Mouse (Mus musculus): Measurements from ENCODE around the gene Hist1h2ah. TPM values are rescaled to one million over a fixed set of nuclear protein-coding genes. Genes with fewer than 3 reads are reported as not detected.
"Not testable (repeated sequence)": the region's sequence is repeated elsewhere in the genome, so short reads cannot be mapped to it uniquely, and the experiment has no call there.

Hist1h2ah gene
- polyA plus RNA-seq, 1 experiment from 2014 or later: 1.7 TPM

- peak overlapping the region; percentile 67 for H3K9ac ChIP-seq
- no peaks in the 10 kb centered on the region for H3K27me3 ChIP-seq
- H3K4me3 ChIP-seq: peak overlapping the region; percentile 39
- peaks cover 29% of the 10 kb centered on the region for H3K4me1 ChIP-seq (replicated peaks)
- WGBS: 1% methylated on average over 13 of the region's 14 CpGs
- peak overlapping the region; percentile 87 for H3K27ac ChIP-seq (replicated peaks)
- H3K4me2 ChIP-seq: peak overlapping the region; percentile 78
- H3K9me3 ChIP-seq: no peaks in the 10 kb centered on the region
- peak; percentile 29 for ATAC-seq (ENCODE audit: low read depth)
- no peaks in the 10 kb centered on the region for H3K36me3 ChIP-seq
Observed at GRCm38 (mm10) chr13:22043503-22044431, 8.4 kb upstream of the Hist1h2ah start.

- Histone ChIP-seq H3K9ac (peak within 1 kb of the TSS; percentile 67), H3K4me1 (replicated peaks) (peaks cover 29% of the 10 kb centered on the region), H3K27ac (replicated peaks) (peak within 1 kb of the TSS; percentile 88), H3K4me3 (peak within 1 kb of the TSS; percentile 39), H3K4me2 (peak within 1 kb of the TSS; percentile 78)
- WGBS: under 1% methylated on average over 45 of the region's 80 CpGs
- not testable (repeated sequence) for H3K9me3 ChIP-seq, H3K36me3 ChIP-seq, H3K27me3 ChIP-seq
- ATAC-seq (ENCODE audit: low read depth): peak; percentile 94
Observed at GRCm38 (mm10) chr13:22042568-22043502, 7.5 kb upstream of the Hist1h2ah start, which contains the start of the genes Hist1h2ag and Hist1h2bj. Hist1h2ag (minus strand) TSS chr13:22042944. Hist1h2bj (plus strand) TSS chr13:22043214.

GRCm38 (mm10) chr13:22041651-22042567, 6.5 kb upstream of the Hist1h2ah start:
- no peaks in the 10 kb centered on the region for H3K36me3 ChIP-seq
- ATAC-seq (ENCODE audit: low read depth): no peak; the same call in 1 of the 2 replicates
- H3K9me3 ChIP-seq: no peaks in the 10 kb centered on the region
- peak overlapping the region; percentile 88 for H3K27ac ChIP-seq (replicated peaks)
- peak overlapping the region; percentile 38 for H3K4me3 ChIP-seq
- H3K4me1 ChIP-seq (replicated peaks): peaks cover 30% of the 10 kb centered on the region
- H3K27me3 ChIP-seq: no peaks in the 10 kb centered on the region
- WGBS: 3% methylated on average over 13 of the region's 13 CpGs
- H3K9ac ChIP-seq: peak overlapping the region; percentile 64
- H3K4me2 ChIP-seq: peak overlapping the region; percentile 78

GRCm38 (mm10) chr13:22041142-22041536, 5.8 kb upstream of the Hist1h2ah start, which contains the start of gene Hist1h4i:
Hist1h4i (minus strand) TSS chr13:22041362.
- WGBS: 0% methylated on average over 22 of the region's 27 CpGs
- peaks cover 37% of the 10 kb centered on the region for H3K4me1 ChIP-seq (replicated peaks)
- H3K36me3 ChIP-seq, H3K27me3 ChIP-seq, H3K9me3 ChIP-seq: not testable (repeated sequence)
- ATAC-seq (ENCODE audit: low read depth): peak; percentile 49
- H3K27ac ChIP-seq (replicated peaks): peak within 1 kb of the TSS; percentile 88
- peak within 1 kb of the TSS; percentile 41 for H3K4me3 ChIP-seq
- peak within 1 kb of the TSS; percentile 66 for H3K9ac ChIP-seq
- peak within 1 kb of the TSS; percentile 78 for H3K4me2 ChIP-seq

- WGBS: under 1% methylated on average over 20 of the region's 24 CpGs
- Histone ChIP-seq H3K27me3 (no peaks in the 10 kb centered on the region), H3K9me3 (no peaks in the 10 kb centered on the region), H3K36me3 (no peaks in the 10 kb centered on the region), H3K4me3 (peak overlapping the region; percentile 41), H3K9ac (peak overlapping the region; percentile 66), H3K4me2 (peak overlapping the region; percentile 78), H3K27ac (replicated peaks) (peak overlapping the region; percentile 88), H3K4me1 (replicated peaks) (peaks cover 38% of the 10 kb centered on the region)
- ATAC-seq (ENCODE audit: low read depth): 0 out of 2 replicates have a peak, but pooled peaks have one; percentile 6
Observed at GRCm38 (mm10) chr13:22040464-22041141, 5.2 kb upstream of the Hist1h2ah start.

- WGBS: 11% methylated on average over 2 of the region's 2 CpGs
- Histone ChIP-seq H3K9ac (no peak overlapping the region; the same call in 1 of the 2 replicates), H3K27me3 (no peaks in the 10 kb centered on the region), H3K4me1 (replicated peaks) (peaks cover 39% of the 10 kb centered on the region), H3K4me2 (peak overlapping the region; percentile 78), H3K4me3 (peak overlapping the region; percentile 41), H3K9me3 (no peaks in the 10 kb centered on the region), H3K27ac (replicated peaks) (no peak overlapping the region), H3K36me3 (no peaks in the 10 kb centered on the region)
- no peak for ATAC-seq (ENCODE audit: low read depth)
Observed at GRCm38 (mm10) chr13:22039951-22040463, 4.6 kb upstream of the Hist1h2ah start.

GRCm38 (mm10) chr13:22039364-22039763, 4.0 kb upstream of the Hist1h2ah start:
- Histone ChIP-seq H3K27me3 (no peaks in the 10 kb centered on the region), H3K36me3 (no peaks in the 10 kb centered on the region), H3K27ac (replicated peaks) (no peak overlapping the region), H3K9ac (no peak overlapping the region), H3K9me3 (no peaks in the 10 kb centered on the region), H3K4me3 (no peak overlapping the region), H3K4me2 (no peak overlapping the region), H3K4me1 (replicated peaks) (peaks cover 41% of the 10 kb centered on the region)
- 59% methylated on average over 5 of the region's 5 CpGs for WGBS
- no peak for ATAC-seq (ENCODE audit: low read depth)

- H3K4me3 ChIP-seq: no peak overlapping the region
- H3K4me2 ChIP-seq: 0 out of 2 replicates have a peak overlapping the region, but pooled peaks have one; percentile 72
- H3K9me3 ChIP-seq: no peaks in the 10 kb centered on the region
- no peak overlapping the region for H3K27ac ChIP-seq (replicated peaks)
- peaks cover 38% of the 10 kb centered on the region for H3K4me1 ChIP-seq (replicated peaks)
- WGBS: 63% methylated on average over 2 of the region's 2 CpGs
- no peaks in the 10 kb centered on the region for H3K36me3 ChIP-seq
- no peak overlapping the region for H3K9ac ChIP-seq
- no peak for ATAC-seq (ENCODE audit: low read depth)
- no peaks in the 10 kb centered on the region for H3K27me3 ChIP-seq
Observed at GRCm38 (mm10) chr13:22037415-22037814, 2.0 kb upstream of the Hist1h2ah start.

GRCm38 (mm10) chr13:22036986-22037385, 1.6 kb upstream of the Hist1h2ah start:
- no peaks in the 10 kb centered on the region for H3K27me3 ChIP-seq
- H3K9ac ChIP-seq: peak overlapping the region; percentile 70
- H3K4me3 ChIP-seq: peak overlapping the region; percentile 42; the same call in 1 of the 2 replicates
- H3K36me3 ChIP-seq: no peaks in the 10 kb centered on the region
- H3K9me3 ChIP-seq: no peaks in the 10 kb centered on the region
- WGBS: 64% methylated on average over 3 of the region's 3 CpGs
- ATAC-seq (ENCODE audit: low read depth): no peak
- peak overlapping the region; percentile 72 for H3K4me2 ChIP-seq
- H3K27ac ChIP-seq (replicated peaks): 0 out of 2 replicates have a peak overlapping the region, but pooled peaks have one; percentile 74
- peaks cover 35% of the 10 kb centered on the region for H3K4me1 ChIP-seq (replicated peaks)

- H3K9ac ChIP-seq: peak overlapping the region; percentile 70
- H3K9me3 ChIP-seq: no peaks in the 10 kb centered on the region
- H3K4me3 ChIP-seq: peak overlapping the region; percentile 42
- peak overlapping the region; percentile 74 for H3K27ac ChIP-seq (replicated peaks)
- no peaks in the 10 kb centered on the region for H3K27me3 ChIP-seq
- H3K4me2 ChIP-seq: peak overlapping the region; percentile 72
- peak; percentile 16; the same call in 1 of the 2 replicates for ATAC-seq (ENCODE audit: low read depth)
- 3% methylated on average over 21 of the region's 23 CpGs for WGBS
- H3K4me1 ChIP-seq (replicated peaks): peaks cover 30% of the 10 kb centered on the region
- no peaks in the 10 kb centered on the region for H3K36me3 ChIP-seq
Observed at GRCm38 (mm10) chr13:22036149-22036956, 985 bp upstream of the Hist1h2ah start.

Measured in neural tube, embryonic 13.5 days (tissue).